20 mouse cellular contexts compared by ENCODE assay signal in genomic region chr15:12313255-12313654, GRCm38 (mm10). TPM values are rescaled to one million over a fixed set of nuclear protein-coding genes. Genes with fewer than 3 reads are reported as not detected.
DNase-seq lines count a peak whose midpoint lies in the region; ATAC-seq and TF ChIP-seq lines count a peak whose summit lies in the region.
"Had no signal": no experiment of that assay in that cellular context is flagged by ENCODE, and none has a peak within 500 bp of the region (broad histone marks: within the 10 kb centered on the region; RNA-seq: fewer than 3 reads in every experiment).

No protein-coding gene starts in this region.

- H3K4me1 ChIP-seq in lung, postnatal 0 days (ENCODE audit: insufficient read depth, low read depth, low read length) = no peaks in the 10 kb centered on the region
- H3K4me1 ChIP-seq in lung, adult 2 months (ENCODE audit: control insufficient read depth, insufficient read depth, low read length) = no peaks in the 10 kb centered on the region
- H3K4me1 ChIP-seq in intestine, embryonic 15.5 days (replicated peaks) = no peaks in the 10 kb centered on the region
- no peaks in the 10 kb centered on the region for H3K4me1 ChIP-seq in stomach, embryonic 14.5 days (ENCODE audit: control insufficient read depth, insufficient read depth, low read length)
- H3K4me1 ChIP-seq in midbrain, embryonic 13.5 days (replicated peaks) = no peaks in the 10 kb centered on the region
- H3K4me1 ChIP-seq: embryonic facial prominence, embryonic 15.5 days; hindbrain, embryonic 13.5 days; limb, embryonic 13.5 days had no signal

- H3K4me2 ChIP-seq in lung, postnatal 0 days (replicated peaks; ENCODE audit: low read depth, low read length) = no peak overlapping the region
- H3K4me2 ChIP-seq in intestine, embryonic 15.5 days (replicated peaks) = no peak overlapping the region
- H3K4me2 ChIP-seq in stomach, embryonic 14.5 days (replicated peaks; ENCODE audit: low read depth, low read length) = no peak overlapping the region
- H3K4me2 ChIP-seq in midbrain, embryonic 13.5 days (replicated peaks) = no peak overlapping the region
- H3K4me2 ChIP-seq: embryonic facial prominence, embryonic 15.5 days; hindbrain, embryonic 13.5 days; limb, embryonic 13.5 days; midbrain, embryonic 11.5 days had no signal

- no peaks in the 10 kb centered on the region for H3K27me3 ChIP-seq in lung, postnatal 0 days (replicated peaks; ENCODE audit: insufficient read depth, low read length)
- no peaks in the 10 kb centered on the region for H3K27me3 ChIP-seq in intestine, embryonic 15.5 days (replicated peaks)
- H3K27me3 ChIP-seq in stomach, embryonic 14.5 days (ENCODE audit: control insufficient read depth, insufficient read depth, low read length) = no peaks in the 10 kb centered on the region
- no peaks in the 10 kb centered on the region for H3K27me3 ChIP-seq in midbrain, embryonic 13.5 days
- H3K27me3 ChIP-seq: embryonic facial prominence, embryonic 15.5 days; limb, embryonic 13.5 days had no signal

- H3K9ac ChIP-seq in lung, postnatal 0 days (replicated peaks; ENCODE audit: low read depth) = no peak overlapping the region
- H3K9ac ChIP-seq in intestine, embryonic 15.5 days = no peak overlapping the region
- no peak overlapping the region for H3K9ac ChIP-seq in stomach, embryonic 14.5 days (replicated peaks; ENCODE audit: low read depth, low read length)
- H3K9ac ChIP-seq in midbrain, embryonic 13.5 days (replicated peaks) = no peak overlapping the region
- H3K9ac ChIP-seq: embryonic facial prominence, embryonic 15.5 days; hindbrain, embryonic 13.5 days; limb, embryonic 13.5 days had no signal

- no peak overlapping the region for H3K4me3 ChIP-seq in lung, postnatal 0 days (ENCODE audit: low read depth, low read length)
- no peak overlapping the region for H3K4me3 ChIP-seq in lung, adult 2 months (replicated peaks; ENCODE audit: extremely low read depth, low read depth, low read length)
- no peak overlapping the region for H3K4me3 ChIP-seq in intestine, embryonic 15.5 days (replicated peaks)
- H3K4me3 ChIP-seq in stomach, embryonic 14.5 days (ENCODE audit: low read depth, low read length) = no peak overlapping the region
- no peak overlapping the region for H3K4me3 ChIP-seq in midbrain, embryonic 13.5 days (replicated peaks)
- H3K4me3 ChIP-seq: embryonic facial prominence, embryonic 15.5 days; hindbrain, embryonic 13.5 days; layer of hippocampus, adult 2 months; left cerebral cortex, adult 2 months; limb, embryonic 13.5 days had no signal

- TF ChIP-seq EP300 in lung, postnatal 0 days (IDR thresholded peaks at IDR 0.05) = no peak

- peak; percentile 28 for DNase-seq in lung, postnatal 0 days (ENCODE audit: low spot score)
- DNase-seq in lung, adult 2 months = no peak
- DNase-seq in R1 (ENCODE audit: low read depth, low spot score) = peak; percentile 64
- DNase-seq in adrenal gland, adult 2 months = no peak
- no peak for DNase-seq in adrenal gland, adult (ENCODE audit: inconsistent age in 2 of 2, low spot score in 1 of 2)
- DNase-seq: adrenal gland, postnatal 14 days; cerebellum, adult 9-11 months; kidney, adult 8-10 months; right cerebral cortex, postnatal 25 days; thymus, postnatal 36 days had no signal

- no peak for TF ChIP-seq POLR2A in lung, adult 2 months (IDR thresholded peaks at IDR 0.05; ENCODE audit: borderline replicate concordance, extremely low read depth, low read depth, low read length)

- WGBS in lung, postnatal 0 days = 9% methylated on average over 1 of the region's 1 CpGs
- 10% methylated on average over 1 of the region's 1 CpGs for WGBS in lung, adult 2 months
- 15% methylated on average over 1 of the region's 1 CpGs for WGBS in intestine, embryonic 15.5 days
- 9% methylated on average over 1 of the region's 1 CpGs for WGBS in stomach, embryonic 14.5 days
- whole genome bisulfite sequencing in midbrain, embryonic 13.5 days = 31% methylated on average over 1 of the region's 1 CpGs

- H3K36me3 ChIP-seq in lung, postnatal 0 days (ENCODE audit: insufficient read depth, low read length) = no peaks in the 10 kb centered on the region
- H3K36me3 ChIP-seq in intestine, embryonic 15.5 days = no peaks in the 10 kb centered on the region
- no peaks in the 10 kb centered on the region for H3K36me3 ChIP-seq in stomach, embryonic 14.5 days (ENCODE audit: control insufficient read depth, insufficient read depth, low read length)
- no peaks in the 10 kb centered on the region for H3K36me3 ChIP-seq in midbrain, embryonic 13.5 days
- H3K36me3 ChIP-seq: embryonic facial prominence, embryonic 15.5 days; hindbrain, embryonic 13.5 days; limb, embryonic 13.5 days had no signal

- peak; percentile 62 for ATAC-seq in lung, postnatal 0 days
- peak; percentile 77 for ATAC-seq in intestine, embryonic 15.5 days
- ATAC-seq in stomach, embryonic 14.5 days (ENCODE audit: insufficient number of reproducible peaks, insufficient read depth, low FRiP score, low read depth) = peak; percentile 75; the same call in 1 of the 2 replicates
- ATAC-seq in midbrain, embryonic 13.5 days = no peak

- H3K27ac ChIP-seq in lung, postnatal 0 days (ENCODE audit: low read length) = no peak overlapping the region
- no peak overlapping the region for H3K27ac ChIP-seq in intestine, embryonic 15.5 days
- H3K27ac ChIP-seq in stomach, embryonic 14.5 days (ENCODE audit: low read length) = no peak overlapping the region
- H3K27ac ChIP-seq in midbrain, embryonic 13.5 days = no peak overlapping the region
- H3K27ac ChIP-seq: embryonic facial prominence, embryonic 15.5 days; hindbrain, embryonic 13.5 days; layer of hippocampus, adult 2 months; left cerebral cortex, adult 2 months; limb, embryonic 13.5 days had no signal

- no peak for TF ChIP-seq CTCF in lung, postnatal 0 days (IDR thresholded peaks at IDR 0.05)
- no peak for TF ChIP-seq CTCF in lung, adult 2 months (IDR thresholded peaks at IDR 0.05; ENCODE audit: insufficient read depth, low read length)

- no peaks in the 10 kb centered on the region for H3K9me3 ChIP-seq in lung, postnatal 0 days (ENCODE audit: low read length)
- H3K9me3 ChIP-seq in intestine, embryonic 15.5 days = no peaks in the 10 kb centered on the region
- no peaks in the 10 kb centered on the region for H3K9me3 ChIP-seq in stomach, embryonic 14.5 days (ENCODE audit: control insufficient read depth, low read depth, low read length)
- H3K9me3 ChIP-seq in midbrain, embryonic 13.5 days = no peaks in the 10 kb centered on the region
- H3K9me3 ChIP-seq: embryonic facial prominence, embryonic 15.5 days; hindbrain, embryonic 13.5 days; limb, embryonic 13.5 days had no signal

RNA-seq across cellular contexts. Expression of gene Golph3, which starts 8.0 kb away (rescaled TPM):
- 79.4 and 85.9 TPM in 2 replicates for polyA plus RNA-seq in lung, postnatal 0 days (2015; fragmentation: Nextera tagmentation; extraction: Ambion mirVana)
- polyA plus RNA-seq in lung, adult 2 months (2012; rRNA removed) = 73.4 and 92.4 TPM in 2 replicates
- 79.5 and 85.1 TPM in 2 replicates for polyA plus RNA-seq in intestine, embryonic 15.5 days (2015; fragmentation: Nextera tagmentation; extraction: Ambion mirVana)
- 101 and 118 TPM in 2 replicates for polyA plus RNA-seq in stomach, embryonic 14.5 days (2014; fragmentation: Nextera tagmentation; extraction: Ambion mirVana)
- total RNA-seq in adrenal gland, adult 2 months (2021) = 100 to 1,000 TPM; 127 to 150 TPM
- polyA plus RNA-seq in adrenal gland, adult 2 months (2012; rRNA removed) = 157 and 164 TPM in 2 replicates
- 68.6 and 70.8 TPM in 2 replicates for polyA plus RNA-seq in midbrain, embryonic 13.5 days (2015; fragmentation: Nextera tagmentation; extraction: Ambion mirVana)

RNA-seq across cellular contexts. Expression of gene 1810049J17Rik, which starts 8.4 kb away (rescaled TPM):
- polyA plus RNA-seq in lung, postnatal 0 days (2015; fragmentation: Nextera tagmentation; extraction: Ambion mirVana) = 0.33 and 1.1 TPM in 2 replicates
- 0.85 TPM in 1 of 2 replicates, not detected in the other for polyA plus RNA-seq in lung, adult 2 months (2012; rRNA removed)
- 0.69 and 1.8 TPM in 2 replicates for polyA plus RNA-seq in intestine, embryonic 15.5 days (2015; fragmentation: Nextera tagmentation; extraction: Ambion mirVana)
- polyA plus RNA-seq in stomach, embryonic 14.5 days (2014; fragmentation: Nextera tagmentation; extraction: Ambion mirVana) = 1.2 and 2.1 TPM in 2 replicates
- 1 to 10 TPM in 1 of 2 experiments, under 1 TPM in 1; 0.73 to 2.2 TPM for total RNA-seq in adrenal gland, adult 2 months (2021)
- 0.75 and 1.8 TPM in 2 replicates for polyA plus RNA-seq in adrenal gland, adult 2 months (2012; rRNA removed)
- polyA plus RNA-seq in midbrain, embryonic 13.5 days (2015; fragmentation: Nextera tagmentation; extraction: Ambion mirVana) = 0.67 TPM in 1 of 2 replicates, not detected in the other
- polyA plus RNA-seq: forebrain, embryonic 11.5 days; hindbrain, embryonic 13.5 days had no signal

Comparison
In these comparisons a context has a peak if more than half of its experiments do, and no peak if none do; other contexts are left out.
1. DNase-seq: peak in lung, postnatal 0 days (single experiment) and R1 (single experiment); none in lung, adult 2 months (single experiment), adrenal gland, adult 2 months (single experiment) and adrenal gland, adult (0 of 2).